Mouse (Mus musculus) G1E (cell line): Measurements from ENCODE around the gene F11r.

Source experiments
- CTCF ChIP-seq: IDR thresholded peaks from 2 replicates; pipeline ENCODE4 v1.5.1; 2012; ENCODE audit warnings: low read depth, low read length, inconsistent platforms, mixed read lengths
- GATA1 ChIP-seq: IDR thresholded peaks from 2 replicates; pipeline ENCODE4 v1.6.1; 2012; ENCODE audit warnings: borderline replicate concordance, low read length, inconsistent platforms, mixed read lengths
- POLR2AphosphoS5 ChIP-seq: IDR thresholded peaks from 2 replicates; pipeline ENCODE4 v1.6.1; 2012; ENCODE audit warnings: low read depth, low read length, inconsistent platforms; ENCODE audit not compliant: insufficient replicate concordance
- TAL1 ChIP-seq: conservative IDR thresholded peaks from 2 replicates; pipeline ENCODE4 v1.6.1; 2012; ENCODE audit warnings: low read depth, low read length, inconsistent platforms, mixed read lengths

DNA sequence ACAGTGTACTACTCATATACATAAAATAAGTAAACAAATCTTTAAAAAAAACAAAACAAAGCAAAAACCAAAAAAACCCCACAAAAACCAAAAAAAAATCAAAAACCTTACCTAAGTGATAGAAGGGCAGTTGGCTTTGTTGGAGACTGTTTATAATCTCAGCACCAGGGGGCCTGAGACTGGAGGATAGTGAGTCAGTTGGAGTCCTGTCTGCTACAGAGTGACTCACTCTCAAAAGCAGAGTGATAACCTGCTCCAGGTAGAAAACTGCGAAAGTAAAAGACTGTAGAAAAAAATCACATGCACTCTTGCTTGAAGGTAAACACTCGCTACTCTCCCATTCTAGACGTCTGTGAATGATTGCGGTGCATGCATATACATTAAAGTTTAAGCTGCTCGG lies 7.7 kb downstream of the F11r start:
- TF ChIP-seq CTCF (no peak), POLR2AphosphoS5 (no peak), GATA1 (no peak), TAL1 (no peak)
